Mouse (Mus musculus): ENCODE measurements around the gene Lad1. TPM values are rescaled to one million over a fixed set of nuclear protein-coding genes. Genes with fewer than 3 reads are reported as not detected.

The Lad1 gene
- 344 and 348 TPM in 2 replicates for polyA plus RNA-seq (2012; rRNA removed)

DNA sequence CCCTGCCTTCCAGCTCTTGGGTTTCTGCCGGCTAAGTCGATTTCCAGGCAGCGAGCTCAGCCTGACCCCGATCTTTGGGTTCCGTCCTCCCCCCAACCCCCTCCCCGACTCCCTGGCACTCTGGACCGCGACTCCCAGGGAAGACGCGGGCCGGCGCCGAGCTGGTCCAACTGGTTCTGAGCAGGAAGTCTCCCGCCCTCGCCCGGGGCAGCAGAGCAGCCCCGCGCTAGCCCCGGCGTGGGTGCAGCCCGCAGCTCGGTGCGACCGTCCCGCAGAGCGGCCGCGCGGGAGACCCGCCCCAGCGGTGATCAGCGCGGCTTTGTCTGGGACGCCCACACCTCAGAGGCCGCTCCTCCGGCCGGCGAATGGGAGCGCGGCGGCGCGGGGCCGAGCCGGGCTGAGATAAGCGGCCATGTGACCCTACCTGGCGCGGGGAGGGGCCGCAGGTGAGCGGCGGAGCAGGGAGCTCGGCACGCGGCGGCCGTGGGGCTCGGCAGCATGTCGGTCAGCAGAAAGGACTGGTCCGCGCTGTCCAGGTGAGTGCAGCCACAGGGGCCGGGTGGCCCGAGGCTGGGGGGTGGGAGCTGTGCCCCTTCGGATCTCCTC is at the start of gene Lad1:
Gene Lad1, plus strand, starts transcription at position 118 of the 606 bp plus-strand sequence.

DNA sequence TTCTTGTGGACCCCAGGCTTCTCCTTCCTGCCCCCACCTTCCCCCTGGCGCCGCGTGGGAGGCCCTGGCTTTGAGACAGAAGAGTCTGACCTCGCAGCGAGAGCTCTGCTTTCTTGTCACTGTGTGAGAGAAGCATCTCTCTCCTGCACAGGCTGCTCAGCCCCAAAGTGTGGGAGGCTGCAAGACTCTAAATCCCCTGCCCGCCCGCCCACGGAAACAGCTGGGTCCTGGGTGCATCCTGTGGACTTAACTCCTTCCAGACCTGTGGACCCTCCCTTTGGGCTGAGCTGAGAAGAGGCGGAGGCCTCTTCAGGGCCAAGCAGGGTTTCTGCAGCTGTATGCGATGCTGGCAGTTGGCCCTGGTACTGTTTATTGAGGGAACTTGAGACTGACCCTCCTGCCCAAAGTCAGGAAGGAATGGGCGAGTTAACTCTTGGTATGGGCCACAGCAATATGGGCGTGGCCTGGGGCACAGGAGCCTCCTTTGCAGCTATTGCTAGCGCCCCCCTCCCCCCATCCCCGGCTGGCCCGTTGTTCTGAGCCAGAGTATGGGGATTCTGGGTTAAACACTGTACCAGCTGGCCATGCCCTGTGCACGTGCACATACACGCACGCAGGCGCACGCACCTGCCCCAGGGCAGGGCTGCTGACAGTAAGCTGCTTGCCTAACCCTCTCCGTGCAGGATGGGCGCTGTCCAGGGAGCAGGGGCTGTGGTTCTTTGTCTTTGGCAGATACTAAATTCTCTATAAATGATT is 39.4 kb upstream of the Lad1 start, which contains the start of gene Tnni1:
Gene Tnni1, plus strand, starts transcription at position 655 of the 756 bp plus-strand sequence.

DNA sequence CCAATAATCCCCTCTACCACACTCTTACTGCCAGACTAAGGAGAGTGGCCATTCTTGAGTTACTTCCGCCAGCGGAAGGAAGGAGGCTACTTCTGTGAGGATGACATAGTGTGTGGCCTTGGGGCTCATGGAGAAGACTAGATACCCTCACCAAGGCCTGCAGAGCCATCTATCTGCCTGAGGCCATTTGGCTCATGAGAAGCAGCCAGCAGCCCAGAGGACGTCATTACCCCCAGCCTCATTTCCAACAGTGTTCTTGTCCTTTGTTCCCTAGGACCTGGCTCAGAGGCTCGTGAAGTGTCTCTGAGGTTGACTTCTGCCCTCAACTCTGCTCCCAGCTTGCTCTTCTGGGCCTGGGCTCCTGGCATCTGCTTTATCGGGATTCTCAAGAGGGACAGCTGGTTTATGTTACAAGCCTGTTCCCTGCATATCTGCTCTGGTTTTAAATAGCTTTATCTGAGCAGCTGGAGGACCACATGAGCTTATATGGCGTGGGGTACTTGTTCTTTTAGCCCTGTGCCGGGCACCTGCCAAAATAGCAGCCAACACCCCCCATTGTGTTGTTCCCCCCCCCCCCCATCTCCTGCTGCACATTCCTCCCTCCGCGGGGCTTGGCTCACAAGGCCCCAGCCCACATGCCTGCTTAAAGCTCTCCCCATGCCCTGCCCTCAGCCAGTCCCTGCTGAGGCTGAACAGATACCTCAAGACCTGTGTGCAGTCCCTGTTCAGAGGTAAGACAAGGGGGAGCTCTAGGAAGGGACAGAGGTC is 17.5 kb downstream of the Lad1 start, which contains the start of gene Tnnt2:
Gene Tnnt2, plus strand, starts transcription at position 639 of the 768 bp plus-strand sequence.

Other genes with a start within 250 kb of the Lad1 start
- 11.0 and 12.4 TPM in 2 replicates for gene Nav1, start 211.3 kb upstream of the Lad1 start, polyA plus RNA-seq (2012; rRNA removed)
- gene Csrp1, start 98.5 kb upstream of the Lad1 start, polyA plus RNA-seq (2012; rRNA removed) = 604 and 753 TPM in 2 replicates
- 42.1 and 43.9 TPM in 2 replicates for gene Phlda3, start 52.5 kb upstream of the Lad1 start, polyA plus RNA-seq (2012; rRNA removed)
- gene Tnni1, start 39.2 kb upstream of the Lad1 start, polyA plus RNA-seq (2012; rRNA removed) = 53.9 and 73.6 TPM in 2 replicates
- gene Tnnt2, start 17.8 kb downstream of the Lad1 start, polyA plus RNA-seq (2012; rRNA removed) = 2.1 and 2.2 TPM in 2 replicates
- 16.3 and 20.7 TPM in 2 replicates for gene Pkp1, start 100.6 kb downstream of the Lad1 start, polyA plus RNA-seq (2012; rRNA removed)
- gene Igfn1, start 187.7 kb downstream of the Lad1 start, polyA plus RNA-seq (2012; rRNA removed) = 0.38 and 0.43 TPM in 2 replicates
- gene Tmem9, start 189.6 kb downstream of the Lad1 start, polyA plus RNA-seq (2012; rRNA removed) = 44.3 and 45.8 TPM in 2 replicates
- gene Ascl5, start 232.2 kb downstream of the Lad1 start, polyA plus RNA-seq (2012; rRNA removed) = not detected in 2 replicates
- 1.8 and 2.0 TPM in 2 replicates for gene Cacna1s, start 234.2 kb downstream of the Lad1 start, polyA plus RNA-seq (2012; rRNA removed)